Comparison of ENCODE assay signal across 19 mouse cellular contexts in genomic region chr4:152733017-152733416, GRCm38 (mm10).
"Had no signal": no experiment of that assay in that cellular context is flagged by ENCODE, and none has a peak within 500 bp of the region (broad histone marks: within the 10 kb centered on the region; RNA-seq: fewer than 3 reads in every experiment).

No protein-coding gene starts in this region.

- H3K4me1 ChIP-seq: liver, embryonic 13.5 days; liver, embryonic 15.5 days; lung, embryonic 15.5 days; megakaryocyte, embryonic 14.5 days; neural tube, embryonic 12.5 days; stomach, embryonic 15.5 days had no signal

- ATAC-seq: liver, postnatal 0 days; lung, postnatal 0 days had no signal

- H3K9me3 ChIP-seq: lung, embryonic 15.5 days; stomach, embryonic 15.5 days had no signal

- H3K27me3 ChIP-seq: liver, embryonic 13.5 days; liver, embryonic 15.5 days; lung, embryonic 15.5 days; megakaryocyte, embryonic 14.5 days; neural tube, embryonic 12.5 days; stomach, embryonic 15.5 days had no signal

- H3K27ac ChIP-seq: liver, embryonic 13.5 days; liver, embryonic 15.5 days; lung, embryonic 15.5 days; macrophage; neural tube, embryonic 12.5 days; stomach, embryonic 15.5 days; stomach, postnatal 0 days had no signal

- H3K9ac ChIP-seq: liver, embryonic 13.5 days; liver, embryonic 15.5 days; liver, postnatal 0 days; lung, embryonic 15.5 days; neural tube, embryonic 12.5 days; stomach, embryonic 15.5 days had no signal

- H3K36me3 ChIP-seq: liver, embryonic 13.5 days; liver, embryonic 15.5 days; lung, embryonic 15.5 days; neural tube, embryonic 12.5 days; stomach, embryonic 15.5 days had no signal

- DNase-seq: liver; liver, embryonic 13.5 days; liver, postnatal 0 days; lung, adult 2 months; lung, postnatal 14 days; lung, postnatal 36 days; right cerebral cortex, postnatal 14 days; thymus, adult 2 months; thymus, postnatal 25 days; thymus, postnatal 4 days had no signal

- H3K4me3 ChIP-seq: liver, embryonic 13.5 days; liver, embryonic 15.5 days; lung, embryonic 15.5 days; megakaryocyte, embryonic 14.5 days; neural tube, embryonic 12.5 days; stomach, embryonic 15.5 days had no signal

- H3K4me2 ChIP-seq: liver, embryonic 11.5 days; liver, embryonic 13.5 days; liver, embryonic 15.5 days; lung, embryonic 15.5 days; neural tube, embryonic 12.5 days; stomach, embryonic 15.5 days had no signal
